Mouse (Mus musculus) ES-Bruce4 (cell line): ENCODE data around the gene Rimbp2.

ENCODE experiments used
- CTCF ChIP-seq: IDR thresholded peaks from one replicate; pipeline ENCODE4 v1.8.1; 2011; ENCODE audit warnings: low read depth, low read length
- EP300 ChIP-seq: IDR thresholded peaks from 2 replicates; pipeline ENCODE4 v1.6.1; 2011; ENCODE audit warnings: low read depth, low read length; ENCODE audit not compliant: insufficient read depth
- POLR2A ChIP-seq: IDR thresholded peaks from one replicate; pipeline ENCODE4 v1.8.1; 2011; ENCODE audit warnings: low read length; ENCODE audit not compliant: insufficient read depth

- no peak for TF ChIP-seq POLR2A
- TF ChIP-seq EP300 = no peak
- peak; percentile 55 for TF ChIP-seq CTCF
These were observed 18.0 kb upstream of the Rimbp2 start for GRCm38 (mm10) chr5:128971298-128971697.
